Mouse (Mus musculus): Measurements from ENCODE around the gene Snapc5. TPM values are rescaled to one million over a fixed set of nuclear protein-coding genes. Genes with fewer than 3 reads are reported as not detected.

Snapc5 gene
- polyA plus RNA-seq (2012), result 1.3 and 2.8 TPM in 2 replicates

GRCm38 (mm10) chr9:64178974-64179646 is at the start of gene Snapc5:
Gene Snapc5 (plus strand): TSS chr9:64179274.
- TF ChIP-seq GATA1 (IDR thresholded peaks at IDR 0.05; ENCODE audit: low read length), result no peak

DNA sequence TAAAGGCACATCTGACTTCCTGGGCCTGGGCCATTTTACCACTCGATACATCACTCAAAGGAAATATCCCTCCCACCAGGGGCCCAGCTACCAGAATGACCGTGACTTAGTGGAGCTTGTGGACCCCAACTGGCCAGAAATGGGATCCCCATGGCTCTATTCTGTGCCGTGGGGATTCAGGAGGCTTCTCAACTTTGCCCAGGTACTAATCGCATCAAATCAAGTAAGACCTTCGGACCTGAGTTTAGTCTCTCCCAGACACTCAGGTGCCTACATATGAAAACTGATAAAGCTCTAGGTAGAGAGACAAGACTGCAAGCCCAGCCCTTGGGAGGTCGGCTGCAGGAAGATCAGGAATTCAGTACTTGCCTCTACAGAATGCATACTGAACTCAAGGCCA is 47.5 kb upstream of the Snapc5 start:
- TF ChIP-seq GATA1 (IDR thresholded peaks at IDR 0.05; ENCODE audit: low read length), result no peak

- no peak for TF ChIP-seq GATA1 (IDR thresholded peaks at IDR 0.05; ENCODE audit: low read length)
Measured at GRCm38 (mm10) chr9:64139879-64140278, 39.2 kb upstream of the Snapc5 start.

GRCm38 (mm10) chr9:64156641-64157040 is 22.4 kb upstream of the Snapc5 start:
- TF ChIP-seq GATA1 (IDR thresholded peaks at IDR 0.05; ENCODE audit: low read length), result no peak

DNA sequence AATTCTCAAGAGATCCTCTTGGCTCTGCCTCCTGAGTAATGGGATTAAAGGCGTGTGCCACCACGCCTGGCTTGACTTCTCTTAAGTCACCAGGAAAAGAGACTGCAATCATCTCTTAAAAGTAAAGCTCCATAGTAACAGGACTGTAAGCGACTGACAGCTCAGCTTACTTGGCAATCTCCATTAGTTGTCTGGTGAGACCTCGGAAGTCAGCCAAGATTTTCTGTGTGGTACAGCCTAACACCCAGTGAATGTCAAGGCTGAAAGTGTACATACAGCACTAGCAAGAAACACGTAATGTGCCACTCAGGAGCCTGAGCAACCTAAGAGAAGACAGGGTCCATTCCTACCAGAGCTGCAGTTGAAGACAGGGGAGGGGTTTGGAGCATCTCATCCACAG is 18.6 kb upstream of the Snapc5 start:
- no peak for TF ChIP-seq GATA1 (IDR thresholded peaks at IDR 0.05; ENCODE audit: low read length)

DNA sequence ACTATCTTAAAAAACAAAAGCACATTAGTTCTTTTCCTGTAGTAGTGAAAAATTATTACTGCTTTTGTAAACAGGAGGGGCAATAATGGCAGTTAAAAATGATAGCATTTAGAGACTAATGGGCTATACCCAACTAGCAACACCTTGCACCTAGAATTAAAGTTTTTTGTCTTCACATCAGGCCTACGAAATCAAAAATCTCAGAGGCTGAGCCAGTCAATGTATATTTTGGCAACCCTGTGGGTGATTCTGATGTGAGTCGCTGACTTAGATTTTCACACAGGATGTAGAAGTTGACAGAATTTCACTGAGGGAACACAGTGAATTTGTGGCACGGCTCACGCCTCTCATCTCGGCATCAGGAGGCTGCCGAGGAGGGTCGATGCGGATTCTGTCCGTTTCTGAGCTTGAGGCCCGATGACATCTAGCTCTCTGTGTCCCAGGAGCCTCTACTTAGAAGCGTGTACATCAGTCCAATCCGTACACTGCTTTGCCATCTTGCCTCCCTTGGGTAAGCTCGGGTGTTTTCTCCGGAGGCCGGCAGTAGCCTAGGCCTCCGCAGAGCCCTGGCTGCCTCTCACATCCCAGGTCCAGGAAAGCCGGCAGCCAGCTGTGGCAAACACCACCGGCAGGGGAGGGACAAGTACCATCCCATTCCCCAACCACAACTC is 6.8 kb upstream of the Snapc5 start:
- no peak for TF ChIP-seq GATA1 (IDR thresholded peaks at IDR 0.05; ENCODE audit: low read length)

GRCm38 (mm10) chr9:64172816-64173665 is 6.0 kb upstream of the Snapc5 start, which contains the start of the genes Zwilch and Rpl4:
Gene Zwilch (minus strand): TSS chr9:64173104.
Gene Rpl4 (plus strand): TSS chr9:64173375.
- no peak for TF ChIP-seq GATA1 (IDR thresholded peaks at IDR 0.05; ENCODE audit: low read length)

GRCm38 (mm10) chr9:64173666-64174220 is 5.3 kb upstream of the Snapc5 start:
- TF ChIP-seq GATA1 (IDR thresholded peaks at IDR 0.05; ENCODE audit: low read length), result no peak

DNA sequence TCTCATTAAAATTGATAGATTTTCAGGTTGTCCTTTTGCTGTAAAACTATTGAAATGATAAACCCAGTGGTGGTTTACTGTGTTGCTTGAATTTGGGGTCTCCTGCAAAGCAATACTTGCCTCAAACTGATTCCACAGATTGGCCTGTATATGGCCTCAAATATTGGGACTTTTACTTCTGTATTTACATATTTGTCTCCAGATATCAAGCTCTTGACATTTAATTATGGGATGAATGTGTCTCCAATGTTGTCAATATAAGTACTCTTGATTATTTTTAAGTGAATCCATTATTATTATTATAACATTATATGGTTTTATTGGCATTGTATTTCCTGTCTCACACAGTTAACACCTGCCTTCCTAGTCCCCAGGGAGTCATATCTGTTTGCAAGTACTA is 4.7 kb upstream of the Snapc5 start:
- TF ChIP-seq GATA1 (IDR thresholded peaks at IDR 0.05; ENCODE audit: low read length), result no peak

DNA sequence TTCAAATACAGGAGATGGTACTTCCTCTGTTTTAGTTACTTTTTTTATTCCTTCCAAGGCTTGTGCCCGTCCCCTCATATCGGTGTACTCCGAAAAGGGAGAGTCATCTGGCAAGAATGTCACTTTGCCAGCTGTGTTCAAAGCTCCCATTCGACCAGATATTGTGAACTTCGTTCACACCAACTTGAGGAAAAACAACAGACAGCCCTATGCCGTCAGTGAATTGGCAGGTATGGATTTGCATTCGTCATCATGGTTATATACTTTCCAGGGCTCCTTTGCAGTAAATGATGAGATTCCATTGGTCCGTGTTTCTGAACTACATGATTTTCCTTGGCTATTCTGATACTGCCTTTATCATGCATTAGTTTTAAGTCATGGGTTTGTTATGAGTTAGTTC is 4.3 kb upstream of the Snapc5 start:
- no peak for TF ChIP-seq GATA1 (IDR thresholded peaks at IDR 0.05; ENCODE audit: low read length)

DNA sequence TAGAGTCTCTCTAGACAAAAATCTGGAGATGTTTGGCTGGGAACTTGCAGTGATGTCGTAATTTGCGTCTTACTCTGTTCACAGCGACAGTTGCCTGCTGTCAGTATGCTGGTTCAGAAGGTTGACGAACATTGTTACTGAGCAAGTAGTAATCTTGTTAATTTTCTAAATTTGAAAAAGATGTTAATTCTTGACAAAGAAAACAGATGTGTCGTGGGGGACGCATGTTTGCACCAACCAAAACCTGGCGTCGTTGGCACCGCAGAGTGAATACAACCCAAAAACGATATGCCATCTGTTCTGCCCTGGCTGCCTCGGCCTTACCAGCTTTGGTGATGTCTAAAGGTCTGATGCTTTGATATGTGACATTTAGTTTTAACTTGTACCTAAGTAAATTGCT is 3.7 kb upstream of the Snapc5 start:
- no peak for TF ChIP-seq GATA1 (IDR thresholded peaks at IDR 0.05; ENCODE audit: low read length)

GRCm38 (mm10) chr9:64178610-64178973 is 482 bp upstream of the Snapc5 start:
- no peak for TF ChIP-seq GATA1 (IDR thresholded peaks at IDR 0.05; ENCODE audit: low read length)

DNA sequence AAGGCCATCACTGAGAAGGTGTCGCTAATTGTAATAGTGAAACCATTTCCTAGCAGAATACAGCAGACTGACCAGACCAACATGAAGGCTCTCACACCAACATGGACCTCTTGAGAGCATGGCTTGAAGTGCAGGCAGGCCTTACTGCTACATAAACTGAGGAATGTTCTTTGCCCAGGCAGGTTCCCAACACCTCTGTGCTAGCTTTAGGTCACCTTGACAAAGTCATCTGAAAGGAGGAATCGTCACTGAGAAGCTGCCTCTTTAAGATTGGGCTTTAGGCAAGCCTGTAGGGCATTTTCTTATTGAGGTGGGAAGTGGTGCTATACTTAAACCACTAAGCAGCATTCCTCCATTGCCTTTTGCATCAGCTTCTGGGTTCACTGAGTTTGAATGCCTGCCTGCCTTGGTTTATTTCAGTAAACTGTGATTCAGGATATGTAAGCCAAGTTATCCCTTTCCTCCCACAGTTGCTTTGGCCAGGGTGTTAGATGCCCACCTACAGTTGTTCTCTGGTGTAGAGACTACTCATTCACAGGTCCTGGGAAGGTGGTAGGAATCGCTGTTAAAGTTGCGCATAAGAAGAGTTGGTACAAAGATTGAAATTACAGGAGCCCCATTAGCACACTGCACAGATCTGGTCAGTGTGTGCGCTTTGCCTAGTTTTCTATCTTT is 5.2 kb downstream of the Snapc5 start:
- no peak for TF ChIP-seq GATA1 (IDR thresholded peaks at IDR 0.05; ENCODE audit: low read length)

GRCm38 (mm10) chr9:64193879-64194278 is 14.8 kb downstream of the Snapc5 start:
- no peak for TF ChIP-seq GATA1 (IDR thresholded peaks at IDR 0.05; ENCODE audit: low read length)

DNA sequence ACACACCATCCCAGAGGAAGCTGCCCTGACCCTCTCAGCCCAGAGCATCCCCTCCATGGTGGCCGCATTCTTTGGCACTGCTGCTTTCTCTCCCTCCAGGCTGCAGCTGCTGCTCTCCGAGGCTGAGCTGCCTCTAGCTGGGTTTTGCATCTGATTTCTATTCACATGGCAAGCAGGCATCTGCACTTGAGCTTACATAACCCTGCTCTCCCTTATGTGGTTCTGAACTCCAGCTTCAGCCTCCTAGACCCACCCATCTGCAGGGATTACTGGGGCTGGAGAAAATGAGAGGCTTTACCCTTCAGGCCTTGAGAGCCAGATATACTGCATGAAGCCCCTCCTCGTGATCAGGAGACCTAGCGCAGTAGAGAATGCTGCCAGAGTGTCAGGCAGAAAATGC is 16.5 kb downstream of the Snapc5 start:
- TF ChIP-seq GATA1 (IDR thresholded peaks at IDR 0.05; ENCODE audit: low read length), result no peak
